Mouse (Mus musculus) small intestine, adult 10 weeks (tissue): ENCODE measurements around the gene Pnrc1. TPM values are rescaled to one million over a fixed set of nuclear protein-coding genes. Genes with fewer than 3 reads are reported as not detected.

ENCODE experiments used
- polyA plus RNA-seq: library from polyadenylated mRNA; stranded (reverse); fragments of 350-450 nt; fragmentation: Illumina TruSeq; extraction: RNeasy Lipid Tissue Mini Kit (QIAGEN cat#74804); gene quantifications from one replicate; pipeline ENCODE4 v1.2.3, GENCODE M21; 2014; ENCODE audit warnings: low replicate concordance

The Pnrc1 gene
- polyA plus RNA-seq, result 252 TPM

DNA sequence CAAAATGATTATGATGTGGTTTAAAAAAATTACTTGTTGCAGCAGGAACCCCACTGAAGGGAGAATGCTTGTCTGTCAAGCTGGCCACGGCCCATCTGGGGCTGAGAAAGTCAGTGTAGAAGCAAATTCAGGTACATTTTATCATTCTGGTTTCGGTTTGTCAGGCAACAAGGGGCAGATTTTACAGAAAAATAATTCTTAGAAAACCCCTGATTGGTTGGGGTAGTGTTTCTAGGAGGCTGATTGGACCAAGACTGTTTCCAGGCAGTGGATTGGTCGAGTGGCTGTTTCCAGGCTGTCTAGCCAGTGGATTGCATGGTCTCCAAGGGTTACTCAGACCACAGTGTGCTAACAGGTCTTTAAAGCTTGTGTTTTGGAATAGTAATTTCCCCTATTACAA lies at the start of gene Pnrc1:
TSS of gene Pnrc1 (minus strand) at position 162 of the 400 bp plus-strand sequence.

DNA sequence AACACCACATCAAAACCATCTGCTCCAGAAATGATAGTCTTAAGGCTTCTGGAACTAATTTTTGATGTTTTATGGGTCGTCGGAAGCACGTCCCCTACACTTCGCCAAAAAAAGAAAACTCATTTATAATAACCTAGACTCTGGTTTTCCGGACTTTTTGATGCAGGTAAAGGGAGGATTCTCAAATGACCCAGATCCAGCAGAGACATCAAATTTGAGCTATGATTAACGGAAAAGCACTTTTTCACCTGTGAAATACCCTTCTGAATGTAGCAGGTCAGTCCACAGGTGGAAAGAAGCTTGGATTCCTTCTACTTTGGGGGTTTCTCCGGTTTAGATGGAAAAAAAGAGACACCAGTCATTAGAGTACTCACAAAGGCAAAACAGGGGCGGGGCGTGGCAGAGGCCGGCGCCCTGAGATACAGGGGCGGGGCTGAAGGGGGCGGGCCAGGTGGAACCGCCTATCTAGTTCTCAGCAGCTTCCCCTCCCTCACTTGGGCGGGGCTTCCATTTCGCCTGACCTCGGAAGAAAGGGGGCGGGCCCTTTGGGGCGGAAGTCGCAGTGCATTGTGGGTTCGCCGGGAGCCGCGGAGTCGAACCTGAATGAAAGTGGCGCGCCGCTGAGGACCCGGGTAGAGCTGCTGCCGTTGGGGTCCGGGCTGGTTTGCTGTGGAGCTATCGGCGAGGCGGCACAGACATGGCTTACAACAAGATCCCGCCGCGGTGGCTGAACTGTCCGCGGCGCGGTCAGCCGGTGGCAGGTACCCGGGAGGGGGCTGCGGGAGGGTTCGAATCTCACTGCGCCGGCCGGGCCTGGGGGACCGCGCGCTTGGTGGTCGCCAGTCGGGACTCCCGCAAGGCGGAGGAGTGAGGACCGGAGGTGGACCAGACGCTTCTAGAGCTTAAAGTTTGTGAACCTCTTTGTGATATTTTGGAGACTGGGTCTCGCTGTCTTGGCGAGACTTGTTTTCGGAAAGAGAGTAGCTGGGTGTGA lies 20.1 kb upstream of the Pnrc1 start, which contains the start of gene Rngtt:
TSS of gene Rngtt (plus strand) at position 548 of the 994 bp plus-strand sequence.

DNA sequence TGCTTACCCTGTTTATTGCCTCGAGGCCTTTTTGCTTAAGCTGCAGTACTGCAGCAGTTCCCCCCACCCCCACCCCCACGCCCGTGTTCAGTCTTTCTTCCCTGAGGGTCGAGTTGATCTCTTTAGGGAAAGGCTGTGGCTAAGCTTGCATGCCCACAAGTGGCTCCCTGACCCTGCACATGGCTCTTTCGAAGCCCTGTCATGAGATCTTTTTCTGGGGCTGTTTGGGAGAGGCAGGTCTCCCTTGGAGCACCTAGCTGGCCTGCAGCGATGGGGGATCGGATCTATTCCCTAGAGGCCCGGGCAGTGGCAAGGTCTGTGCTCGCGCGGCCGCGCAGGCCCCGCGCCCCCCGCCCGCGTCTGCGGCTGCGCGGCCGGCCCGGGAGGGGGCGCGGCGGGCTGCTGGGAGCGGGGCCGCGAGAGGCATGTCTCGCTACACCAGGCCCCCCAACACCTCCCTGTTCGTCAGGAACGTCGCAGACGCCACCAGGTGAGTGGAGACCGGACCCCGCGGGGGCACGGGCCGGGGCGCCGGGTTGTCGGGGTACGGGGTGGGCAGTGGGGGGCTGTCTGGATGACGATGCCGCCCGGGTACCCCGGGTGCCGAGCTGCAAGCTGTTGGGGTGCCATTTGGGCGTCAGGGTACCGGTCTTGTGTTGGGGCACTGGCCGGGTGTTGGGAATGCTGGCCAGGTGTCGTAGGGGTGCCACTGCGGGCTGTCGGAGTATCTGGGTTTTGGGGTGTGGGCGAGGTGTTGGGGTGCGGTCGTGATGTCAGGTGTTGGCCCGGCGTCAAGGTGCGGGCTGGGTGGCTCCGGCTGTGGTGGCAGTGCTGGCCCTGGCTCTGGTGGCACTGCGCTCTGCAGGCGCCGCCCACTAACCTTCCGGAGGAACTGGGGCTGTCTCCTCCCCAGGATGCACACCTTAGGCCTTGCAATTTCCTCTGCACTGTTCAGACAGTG lies 80.8 kb downstream of the Pnrc1 start, which contains the start of gene Srsf12:
TSS of gene Srsf12 (plus strand) at position 111 of the 961 bp plus-strand sequence.

Other genes with a start within 250 kb of the Pnrc1 start
- gene Gabrr2, start 227.2 kb downstream of the Pnrc1 start, polyA plus RNA-seq, result 0.30 TPM
- gene Gabrr1, start 157.6 kb downstream of the Pnrc1 start, polyA plus RNA-seq, result not detected
- 0.48 TPM for gene Pm20d2, start 100.4 kb downstream of the Pnrc1 start, polyA plus RNA-seq
- 0.26 TPM for gene Srsf12, start 81.2 kb downstream of the Pnrc1 start, polyA plus RNA-seq
- 38.7 TPM for gene Rngtt, start 20.1 kb upstream of the Pnrc1 start, polyA plus RNA-seq